In the genomic region with DNA sequence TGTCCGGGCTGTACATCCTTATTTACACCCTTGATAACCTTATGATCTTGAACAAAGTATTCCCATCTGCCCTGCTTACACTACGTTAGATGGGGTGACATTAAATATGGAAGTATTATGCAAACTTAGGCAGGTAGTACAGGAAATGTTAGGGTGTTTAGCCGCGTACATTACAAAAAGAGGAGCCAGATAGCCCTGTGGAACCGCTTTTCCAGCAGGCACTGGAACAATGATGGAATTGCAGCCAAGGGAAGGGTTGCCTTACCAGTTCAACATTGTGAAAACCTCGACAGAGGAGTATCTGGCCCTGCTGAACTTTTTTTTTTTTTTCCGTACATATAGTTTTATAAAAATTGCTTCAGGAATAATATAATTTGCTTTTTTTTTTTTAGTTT, we compare ENCODE assay signal across 8 mouse cellular contexts. TPM values are rescaled to one million over a fixed set of nuclear protein-coding genes. Genes with fewer than 3 reads are reported as not detected.
DNase-seq lines count a peak whose midpoint lies in the region; ATAC-seq and TF ChIP-seq lines count a peak whose summit lies in the region.

No protein-coding gene starts in this region.

- DNase-seq in kidney, adult 2 months, result no peak
- no peak for DNase-seq in kidney, postnatal 4 days
- no peak for DNase-seq in hindbrain, embryonic 14.5 days (ENCODE audit: low spot score)
- no peak for DNase-seq in layer of hippocampus, postnatal 36 days
- no peak for DNase-seq in adrenal gland, adult 8-10 months

- no peak for ATAC-seq in hindbrain, embryonic 14.5 days (ENCODE audit: low FRiP score)
- no peak for ATAC-seq in midbrain, embryonic 13.5 days
- ATAC-seq in granulocyte monocyte progenitor cell, adult 5-6 weeks (replicated peaks; ENCODE audit: poor library complexity, severe bottlenecking), result no peak

- H3K27ac ChIP-seq in kidney, adult 2 months (ENCODE audit: insufficient read depth, low read depth, low read length), result no peak overlapping the region
- peak overlapping the region; percentile 23; the same call in 1 of the 2 replicates for H3K27ac ChIP-seq in bone marrow macrophage, adult 2 months (ENCODE audit: insufficient read depth, low read depth, low read length)
- no peak overlapping the region for H3K27ac ChIP-seq in hindbrain, embryonic 14.5 days
- H3K27ac ChIP-seq in midbrain, embryonic 13.5 days, result no peak overlapping the region

- H3K9me3 ChIP-seq in hindbrain, embryonic 14.5 days (ENCODE audit: control insufficient read depth, low read length), result no peaks in the 10 kb centered on the region
- no peaks in the 10 kb centered on the region for H3K9me3 ChIP-seq in midbrain, embryonic 13.5 days

- H3K4me2 ChIP-seq in hindbrain, embryonic 14.5 days (replicated peaks), result peak overlapping the region; percentile 75
- peak overlapping the region; percentile 97 for H3K4me2 ChIP-seq in midbrain, embryonic 13.5 days (replicated peaks)

- peak overlapping the region; percentile 93 for H3K4me3 ChIP-seq in kidney, adult 2 months (ENCODE audit: insufficient read depth, low read depth, low read length)
- H3K4me3 ChIP-seq in bone marrow macrophage, adult 2 months (ENCODE audit: insufficient read depth, low read length), result peak overlapping the region; percentile 96
- peak overlapping the region; percentile 92 for H3K4me3 ChIP-seq in hindbrain, embryonic 14.5 days (replicated peaks; ENCODE audit: low read length)
- peak overlapping the region; percentile 94 for H3K4me3 ChIP-seq in midbrain, embryonic 13.5 days (replicated peaks)

- no peaks in the 10 kb centered on the region for H3K27me3 ChIP-seq in kidney, adult 2 months (replicated peaks; ENCODE audit: control insufficient read depth, insufficient read depth, low read length)
- H3K27me3 ChIP-seq in hindbrain, embryonic 14.5 days (ENCODE audit: control insufficient read depth, insufficient read depth, low read length), result no peaks in the 10 kb centered on the region
- no peaks in the 10 kb centered on the region for H3K27me3 ChIP-seq in midbrain, embryonic 13.5 days

- 13% methylated on average over 7 of the region's 7 CpGs for WGBS in kidney, adult 2 months
- WGBS in hindbrain, embryonic 14.5 days, result 23% methylated on average over 7 of the region's 7 CpGs
- WGBS in midbrain, embryonic 13.5 days, result 23% methylated on average over 7 of the region's 7 CpGs

- no peaks in the 10 kb centered on the region; the same call in 1 of the 2 replicates for H3K36me3 ChIP-seq in kidney, adult 2 months (ENCODE audit: control insufficient read depth, insufficient read depth, low read length)
- peaks cover 14% of the 10 kb centered on the region; the same call in 1 of the 2 replicates for H3K36me3 ChIP-seq in hindbrain, embryonic 14.5 days (replicated peaks; ENCODE audit: control insufficient read depth, insufficient read depth)
- no peaks in the 10 kb centered on the region for H3K36me3 ChIP-seq in midbrain, embryonic 13.5 days

- H3K4me1 ChIP-seq in kidney, adult 2 months (ENCODE audit: control insufficient read depth, insufficient read depth, low read length), result no peaks in the 10 kb centered on the region
- peaks cover 9% of the 10 kb centered on the region for H3K4me1 ChIP-seq in bone marrow macrophage, adult 2 months (ENCODE audit: control insufficient read depth, insufficient read depth, low read length)
- peaks cover 17% of the 10 kb centered on the region for H3K4me1 ChIP-seq in hindbrain, embryonic 14.5 days (replicated peaks; ENCODE audit: control insufficient read depth, insufficient read depth, low read length)
- peaks cover 15% of the 10 kb centered on the region for H3K4me1 ChIP-seq in midbrain, embryonic 13.5 days (replicated peaks)

- peak overlapping the region; percentile 78 for H3K9ac ChIP-seq in hindbrain, embryonic 14.5 days
- H3K9ac ChIP-seq in midbrain, embryonic 13.5 days (replicated peaks), result peak overlapping the region; percentile 82

- no peak for TF ChIP-seq POLR2A in kidney, adult 2 months (IDR thresholded peaks at IDR 0.05; ENCODE audit: low read depth, low read length)
- no peak for TF ChIP-seq POLR2A in bone marrow macrophage, adult 2 months (IDR thresholded peaks at IDR 0.05; ENCODE audit: borderline replicate concordance, low read depth, low read length)

- no peak for TF ChIP-seq CTCF in kidney, adult 2 months (conservative IDR thresholded peaks at IDR 0.05; ENCODE audit: insufficient read depth, insufficient read length, low read depth, low read length)
- TF ChIP-seq CTCF in bone marrow macrophage, adult 2 months (IDR thresholded peaks at IDR 0.05; ENCODE audit: low read depth, low read length), result no peak; the same call in 1 of the 2 replicates

RNA-seq across cellular contexts. Expression of gene Fam57a, which starts 0.7 kb away (rescaled TPM):
- polyA plus RNA-seq in kidney, adult 2 months (2012; rRNA removed), result 5.8 and 6.1 TPM in 2 replicates
- polyA plus RNA-seq in bone marrow macrophage, adult 2 months (2012; ENCODE audit: insufficient read depth, insufficient read length, missing spikeins), result 2.1 and 3.8 TPM in 2 replicates
- polyA plus RNA-seq in hindbrain, embryonic 14.5 days (2014; fragmentation: Nextera tagmentation; extraction: Ambion mirVana), result 29.3 and 30.1 TPM in 2 replicates
- 22.0 and 22.3 TPM in 2 replicates for polyA plus RNA-seq in midbrain, embryonic 13.5 days (2015; fragmentation: Nextera tagmentation; extraction: Ambion mirVana)
- 10 to 100 TPM; 18.4 to 20.9 TPM for total RNA-seq in layer of hippocampus, postnatal 36 days (2021)
- 1.2 and 5.6 TPM in 2 replicates for total RNA-seq in granulocyte monocyte progenitor cell, adult 5-6 weeks (2014; fragmentation: Nextera tagmentation)
- total RNA-seq in granulocyte monocyte progenitor cell, adult 5-6 weeks (2017), result 0.17 and 2.7 TPM in 2 replicates
- total RNA-seq in adrenal gland, adult 8-10 months (2022), result 1 to 10 TPM; 4.4 to 7.7 (median 5.7) TPM

RNA-seq across cellular contexts. Expression of gene Vps53, which starts 0.7 kb away (rescaled TPM):
- 46.2 and 47.5 TPM in 2 replicates for polyA plus RNA-seq in kidney, adult 2 months (2012; rRNA removed)
- 40.7 and 47.9 TPM in 2 replicates for polyA plus RNA-seq in bone marrow macrophage, adult 2 months (2012; ENCODE audit: insufficient read depth, insufficient read length, missing spikeins)
- 66.7 and 67.0 TPM in 2 replicates for polyA plus RNA-seq in hindbrain, embryonic 14.5 days (2014; fragmentation: Nextera tagmentation; extraction: Ambion mirVana)
- 61.4 and 64.5 TPM in 2 replicates for polyA plus RNA-seq in midbrain, embryonic 13.5 days (2015; fragmentation: Nextera tagmentation; extraction: Ambion mirVana)
- total RNA-seq in layer of hippocampus, postnatal 36 days (2021), result 10 to 100 TPM; 92.2 to 99.8 TPM
- total RNA-seq in granulocyte monocyte progenitor cell, adult 5-6 weeks (2014; fragmentation: Nextera tagmentation), result 46.8 and 50.0 TPM in 2 replicates
- 38.4 and 58.6 TPM in 2 replicates for total RNA-seq in granulocyte monocyte progenitor cell, adult 5-6 weeks (2017)
- 10 to 100 TPM; 53.9 to 64.1 (median 55.8) TPM for total RNA-seq in adrenal gland, adult 8-10 months (2022)

RNA-seq across cellular contexts. Expression of gene Dbil5, which starts 37.3 kb away (rescaled TPM):
- 0.58 and 1.1 TPM in 2 replicates for polyA plus RNA-seq in kidney, adult 2 months (2012; rRNA removed)
- polyA plus RNA-seq in bone marrow macrophage, adult 2 months (2012; ENCODE audit: insufficient read depth, insufficient read length, missing spikeins), result not detected in 2 replicates
- 0.62 TPM in 1 of 2 replicates, not detected in the other for polyA plus RNA-seq in hindbrain, embryonic 14.5 days (2014; fragmentation: Nextera tagmentation; extraction: Ambion mirVana)
- polyA plus RNA-seq in midbrain, embryonic 13.5 days (2015; fragmentation: Nextera tagmentation; extraction: Ambion mirVana), result 0.50 and 1.00 TPM in 2 replicates
- total RNA-seq in layer of hippocampus, postnatal 36 days (2021), result 1 to 10 TPM in 1 of 2 experiments, under 1 TPM in 1; 0.65 to 1.2 TPM
- total RNA-seq in granulocyte monocyte progenitor cell, adult 5-6 weeks (2014; fragmentation: Nextera tagmentation), result not detected in 2 replicates
- total RNA-seq in granulocyte monocyte progenitor cell, adult 5-6 weeks (2017), result not detected in 2 replicates
- total RNA-seq in adrenal gland, adult 8-10 months (2022), result under 1 TPM in 1 of 4 experiments, not detected in 3; 0.46 TPM

RNA-seq across cellular contexts. Expression of gene Gemin4, which starts 37.3 kb away (rescaled TPM):
- 5.1 TPM in 2 replicates for polyA plus RNA-seq in kidney, adult 2 months (2012; rRNA removed)
- polyA plus RNA-seq in bone marrow macrophage, adult 2 months (2012; ENCODE audit: insufficient read depth, insufficient read length, missing spikeins), result 1.6 and 3.2 TPM in 2 replicates
- polyA plus RNA-seq in hindbrain, embryonic 14.5 days (2014; fragmentation: Nextera tagmentation; extraction: Ambion mirVana), result 13.9 and 19.7 TPM in 2 replicates
- 15.7 and 21.5 TPM in 2 replicates for polyA plus RNA-seq in midbrain, embryonic 13.5 days (2015; fragmentation: Nextera tagmentation; extraction: Ambion mirVana)
- total RNA-seq in layer of hippocampus, postnatal 36 days (2021), result 1 to 10 TPM; 6.5 to 8.2 TPM
- total RNA-seq in granulocyte monocyte progenitor cell, adult 5-6 weeks (2014; fragmentation: Nextera tagmentation), result 21.6 and 21.9 TPM in 2 replicates
- 18.2 and 19.1 TPM in 2 replicates for total RNA-seq in granulocyte monocyte progenitor cell, adult 5-6 weeks (2017)
- total RNA-seq in adrenal gland, adult 8-10 months (2022), result 10 to 100 TPM in 3 of 4 experiments, 1 to 10 TPM in 1; 8.9 to 13.9 (median 10.9) TPM
